Mouse (Mus musculus): ENCODE results near the gene Cd300ld4. TPM values are rescaled to one million over a fixed set of nuclear protein-coding genes. Genes with fewer than 3 reads are reported as not detected.

The Cd300ld4 gene
- polyA plus RNA-seq, 1 experiment from 2014 or later: not detected

DNA sequence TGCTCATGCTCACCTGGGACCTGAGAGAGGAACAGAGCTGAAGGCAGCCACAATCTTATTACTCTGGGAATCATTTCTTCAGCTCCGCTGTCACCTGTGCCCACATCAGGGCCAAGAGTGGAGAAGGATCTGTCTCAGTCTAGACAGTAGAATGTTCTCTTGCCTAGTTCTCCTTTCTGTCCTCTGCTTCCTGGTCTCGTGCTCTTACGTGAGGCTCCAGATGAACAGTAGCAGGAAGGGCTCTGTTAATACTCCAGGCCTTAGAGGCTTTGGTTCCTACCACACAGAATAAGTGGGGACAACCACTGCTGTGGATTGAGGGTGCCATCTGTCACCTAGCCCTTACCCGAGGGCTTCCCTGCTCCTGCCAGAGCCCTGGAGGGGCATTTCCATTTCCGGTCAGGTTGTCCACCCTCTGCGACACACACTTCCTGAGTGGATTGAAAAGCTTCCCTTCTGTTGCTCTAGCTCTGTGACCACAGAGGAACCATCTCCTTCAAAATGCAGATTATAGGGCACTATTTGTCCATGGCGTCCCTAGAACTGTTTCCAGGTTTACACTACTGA is 25.3 kb downstream of the Cd300ld4 start, which contains the start of gene Cd300c2:
Gene Cd300c2 (minus strand): TSS at position 407 of the 567 bp plus-strand sequence.
- Histone ChIP-seq H3K9me3 (replicated peaks; ENCODE audit: control insufficient read depth, low read length) (no peaks in the 10 kb centered on the region), H3K4me1 (ENCODE audit: control insufficient read depth, low read depth, low read length) (no peaks in the 10 kb centered on the region), H3K36me3 (ENCODE audit: control insufficient read depth, insufficient read depth) (no peaks in the 10 kb centered on the region), H3K27me3 (ENCODE audit: control insufficient read depth, insufficient read depth, low read depth, low read length) (no peaks in the 10 kb centered on the region), H3K27ac (ENCODE audit: low read length) (no peak within 1 kb of the TSS), H3K4me3 (ENCODE audit: low read depth, low read length) (no peak within 1 kb of the TSS; the same call in 1 of the 2 replicates), H3K9ac (ENCODE audit: low read depth, low read length) (no peak within 1 kb of the TSS), H3K4me2 (ENCODE audit: low read depth, low read length) (no peak within 1 kb of the TSS)
- WGBS (ENCODE audit: insufficient replicate concordance): 28% methylated on average over 7 of the region's 7 CpGs
- no peak for ATAC-seq (ENCODE audit: low read depth)

DNA sequence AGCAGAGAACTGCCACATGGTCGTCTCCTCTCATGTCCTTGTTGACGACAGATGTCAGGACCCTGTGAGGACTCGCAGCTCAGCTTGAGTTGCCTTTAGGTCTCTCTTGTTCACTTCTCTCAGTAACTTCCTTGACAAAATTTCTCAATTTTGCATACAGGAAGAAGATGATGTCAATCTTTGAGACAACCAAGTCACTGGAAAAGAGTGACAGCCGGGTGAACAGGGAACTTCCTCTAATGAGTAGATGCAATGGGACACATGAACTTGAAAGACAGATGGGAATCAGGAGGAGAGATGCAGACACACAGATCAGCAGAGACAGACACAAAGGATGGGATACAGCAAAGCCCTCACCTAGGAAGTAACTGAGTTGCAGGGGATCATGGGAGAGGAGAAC is 37.0 kb downstream of the Cd300ld4 start, which contains the start of gene Cd300ld:
Gene Cd300ld (minus strand): TSS at position 130 of the 400 bp plus-strand sequence.
- WGBS (ENCODE audit: insufficient replicate concordance): 19% methylated on average over 4 of the region's 4 CpGs
- no peak for ATAC-seq (ENCODE audit: low read depth)
- Histone ChIP-seq H3K4me3 (ENCODE audit: low read depth, low read length) (no peak within 1 kb of the TSS), H3K27ac (ENCODE audit: low read length) (no peak within 1 kb of the TSS), H3K27me3 (ENCODE audit: control insufficient read depth, insufficient read depth, low read depth, low read length) (no peaks in the 10 kb centered on the region), H3K4me1 (ENCODE audit: control insufficient read depth, low read depth, low read length) (no peaks in the 10 kb centered on the region), H3K9ac (ENCODE audit: low read depth, low read length) (no peak within 1 kb of the TSS), H3K9me3 (replicated peaks; ENCODE audit: control insufficient read depth, low read length) (no peaks in the 10 kb centered on the region), H3K36me3 (ENCODE audit: control insufficient read depth, insufficient read depth) (no peaks in the 10 kb centered on the region), H3K4me2 (ENCODE audit: low read depth, low read length) (no peak within 1 kb of the TSS)

DNA sequence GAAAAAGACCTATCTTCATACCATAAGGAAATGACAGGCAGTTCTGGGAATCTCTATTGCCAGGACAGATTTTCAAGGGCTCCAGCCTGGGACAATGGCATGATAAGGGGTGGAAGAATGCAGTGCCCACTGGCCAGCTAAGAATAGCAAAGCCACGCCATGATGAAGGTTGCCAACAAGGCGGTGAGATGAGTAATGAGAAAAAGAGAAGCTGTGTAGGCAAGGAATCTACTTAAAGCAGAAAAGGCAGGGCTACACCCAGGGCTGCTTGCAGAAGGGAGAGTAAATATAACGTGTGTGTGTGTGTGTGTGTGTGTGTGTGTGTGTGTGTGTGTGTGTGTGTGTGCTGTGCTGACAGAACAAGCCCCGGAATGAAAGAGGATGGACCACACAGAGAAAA is 44.9 kb downstream of the Cd300ld4 start:
- Histone ChIP-seq H3K27ac (ENCODE audit: low read length) (no peak overlapping the region), H3K4me1 (ENCODE audit: control insufficient read depth, low read depth, low read length) (no peaks in the 10 kb centered on the region), H3K4me2 (ENCODE audit: low read depth, low read length) (no peak overlapping the region), H3K9me3 (replicated peaks; ENCODE audit: control insufficient read depth, low read length) (no peaks in the 10 kb centered on the region), H3K27me3 (ENCODE audit: control insufficient read depth, insufficient read depth, low read depth, low read length) (no peaks in the 10 kb centered on the region), H3K4me3 (ENCODE audit: low read depth, low read length) (no peak overlapping the region), H3K9ac (ENCODE audit: low read depth, low read length) (no peak overlapping the region), H3K36me3 (ENCODE audit: control insufficient read depth, insufficient read depth) (no peaks in the 10 kb centered on the region)
- no peak for ATAC-seq (ENCODE audit: low read depth)
- WGBS (ENCODE audit: insufficient replicate concordance): 52% methylated on average over 4 of the region's 4 CpGs

DNA sequence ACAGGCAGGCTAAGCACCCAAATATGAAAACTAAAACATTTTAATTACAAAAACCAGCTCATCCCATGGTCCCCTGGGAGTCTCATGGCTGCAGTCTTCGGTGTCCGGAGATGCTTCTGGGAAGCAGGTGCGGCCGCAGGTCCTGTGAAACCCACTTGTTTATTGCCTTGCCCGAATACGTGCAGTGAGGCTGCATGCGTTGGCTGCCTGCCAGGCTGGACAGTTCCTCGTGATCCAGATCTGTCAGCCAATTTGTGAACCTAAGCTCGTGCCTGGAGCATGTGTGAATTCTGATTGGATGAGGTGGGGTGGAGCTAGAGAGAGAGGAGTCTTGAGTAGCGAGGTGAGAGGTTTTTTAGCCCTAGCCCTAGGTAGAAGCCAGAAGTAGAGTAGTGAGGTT is 54.1 kb downstream of the Cd300ld4 start:
- no peak for ATAC-seq (ENCODE audit: low read depth)
- Histone ChIP-seq H3K9ac (ENCODE audit: low read depth, low read length) (no peak overlapping the region), H3K27me3 (ENCODE audit: control insufficient read depth, insufficient read depth, low read depth, low read length) (no peaks in the 10 kb centered on the region), H3K27ac (ENCODE audit: low read length) (no peak overlapping the region), H3K4me3 (ENCODE audit: low read depth, low read length) (no peak overlapping the region), H3K4me1 (ENCODE audit: control insufficient read depth, low read depth, low read length) (no peaks in the 10 kb centered on the region), H3K36me3 (ENCODE audit: control insufficient read depth, insufficient read depth) (no peaks in the 10 kb centered on the region), H3K4me2 (ENCODE audit: low read depth, low read length) (no peak overlapping the region), H3K9me3 (replicated peaks; ENCODE audit: control insufficient read depth, low read length) (peaks cover 5% of the 10 kb centered on the region)
- 74% methylated on average over 10 of the region's 10 CpGs for WGBS (ENCODE audit: insufficient replicate concordance)

Other genes starting within 250 kb of the Cd300ld4 start
- not detected in 2 replicates for gene Btbd17, start 231.1 kb downstream of the Cd300ld4 start, polyA plus RNA-seq (2015; fragmentation: Nextera tagmentation; extraction: Ambion mirVana)
- not detected in 2 replicates for gene Gpr142, start 228.1 kb downstream of the Cd300ld4 start, polyA plus RNA-seq (2015; fragmentation: Nextera tagmentation; extraction: Ambion mirVana)
- 19.5 and 20.2 TPM in 2 replicates for gene Gprc5c, start 175.9 kb downstream of the Cd300ld4 start, polyA plus RNA-seq (2015; fragmentation: Nextera tagmentation; extraction: Ambion mirVana)
- gene Cd300a, start 137.0 kb downstream of the Cd300ld4 start, polyA plus RNA-seq (2015; fragmentation: Nextera tagmentation; extraction: Ambion mirVana): 5.9 and 6.2 TPM in 2 replicates
- gene Cd300lb, start 92.6 kb downstream of the Cd300ld4 start, polyA plus RNA-seq (2015; fragmentation: Nextera tagmentation; extraction: Ambion mirVana): 1.5 and 1.9 TPM in 2 replicates
- gene Cd300c, start 57.9 kb downstream of the Cd300ld4 start, polyA plus RNA-seq (2015; fragmentation: Nextera tagmentation; extraction: Ambion mirVana): 0.14 TPM in 1 of 2 replicates, not detected in the other
- 0.97 and 1.3 TPM in 2 replicates for gene Cd300ld, start 37.1 kb downstream of the Cd300ld4 start, polyA plus RNA-seq (2015; fragmentation: Nextera tagmentation; extraction: Ambion mirVana)
- 9.8 and 11.1 TPM in 2 replicates for gene Cd300c2, start 25.1 kb downstream of the Cd300ld4 start, polyA plus RNA-seq (2015; fragmentation: Nextera tagmentation; extraction: Ambion mirVana)
- not detected in 2 replicates for gene Cd300ld2, start 10.8 kb downstream of the Cd300ld4 start, polyA plus RNA-seq (2015; fragmentation: Nextera tagmentation; extraction: Ambion mirVana)
- not detected in 2 replicates for gene Cd300ld5, start 10.8 kb upstream of the Cd300ld4 start, polyA plus RNA-seq (2015; fragmentation: Nextera tagmentation; extraction: Ambion mirVana)
- not detected in 2 replicates for gene Cd300ld3, start 21.4 kb upstream of the Cd300ld4 start, polyA plus RNA-seq (2015; fragmentation: Nextera tagmentation; extraction: Ambion mirVana)
- gene Cd300e, start 35.2 kb upstream of the Cd300ld4 start, polyA plus RNA-seq (2015; fragmentation: Nextera tagmentation; extraction: Ambion mirVana): 0.46 and 0.79 TPM in 2 replicates
- gene Rab37, start 64.4 kb upstream of the Cd300ld4 start, polyA plus RNA-seq (2015; fragmentation: Nextera tagmentation; extraction: Ambion mirVana): 2.3 and 2.4 TPM in 2 replicates
- 4.0 and 5.5 TPM in 2 replicates for gene Cd300lf, start 107.0 kb upstream of the Cd300ld4 start, polyA plus RNA-seq (2015; fragmentation: Nextera tagmentation; extraction: Ambion mirVana)
- 78.8 and 88.7 TPM in 2 replicates for gene Slc9a3r1, start 136.3 kb upstream of the Cd300ld4 start, polyA plus RNA-seq (2015; fragmentation: Nextera tagmentation; extraction: Ambion mirVana)
- gene Tmem104, start 160.5 kb upstream of the Cd300ld4 start, polyA plus RNA-seq (2015; fragmentation: Nextera tagmentation; extraction: Ambion mirVana): 5.9 and 6.4 TPM in 2 replicates
- 12.7 TPM in 2 replicates for gene Nat9, start 160.8 kb upstream of the Cd300ld4 start, polyA plus RNA-seq (2015; fragmentation: Nextera tagmentation; extraction: Ambion mirVana)
- gene Grin2c, start 240.2 kb upstream of the Cd300ld4 start, polyA plus RNA-seq (2015; fragmentation: Nextera tagmentation; extraction: Ambion mirVana): 0.05 and 0.09 TPM in 2 replicates

All from liver, embryonic 16.5 days (tissue).